Mouse (Mus musculus) intestine, embryonic 16.5 days (tissue): ENCODE measurements around the gene Fblim1. TPM values are rescaled to one million over a fixed set of nuclear protein-coding genes. Genes with fewer than 3 reads are reported as not detected.

ENCODE experiments used
- ATAC-seq: fragments of 200-750 bp; cut with Nextera tagmentation; 2 replicates; pipeline ENCODE4 v1.8.0; 2017; ENCODE audit warnings: moderate TSS enrichment, moderate library complexity
- H3K27ac ChIP-seq: fragments of 300-500 bp; sonication (generic); 2 replicates; pipeline ENCODE4 v1.5.1; 2014; ENCODE audit warnings: mild to moderate bottlenecking, low read length
- H3K27me3 ChIP-seq: fragments of 300-500 bp; sonication (generic); replicated peaks from 2 replicates; pipeline ENCODE4 v1.6.1; 2014; ENCODE audit warnings: low read length, control low read depth, mixed read lengths; ENCODE audit not compliant: control insufficient read depth, insufficient read depth
- H3K36me3 ChIP-seq: fragments of 300-500 bp; sonication (generic); 2 replicates; pipeline ENCODE4 v1.6.1; 2014; ENCODE audit warnings: low read length, control low read depth; ENCODE audit not compliant: control insufficient read depth, insufficient read depth
- H3K4me1 ChIP-seq: fragments of 300-500 bp; sonication (generic); 2 replicates; pipeline ENCODE4 v1.6.1; 2014; ENCODE audit warnings: low read length, control low read depth, mixed read lengths; ENCODE audit not compliant: control insufficient read depth, insufficient read depth
- H3K4me2 ChIP-seq: fragments of 300-500 bp; sonication (generic); 2 replicates; pipeline ENCODE4 v1.6.1; 2014; ENCODE audit warnings: low read depth, low read length, control low read depth
- H3K4me3 ChIP-seq: fragments of 300-500 bp; sonication (generic); 2 replicates; pipeline ENCODE4 v1.5.1; 2014; ENCODE audit warnings: mild to moderate bottlenecking, low read length
- H3K9ac ChIP-seq: fragments of 300-500 bp; sonication (generic); 2 replicates; pipeline ENCODE4 v1.6.1; 2014; ENCODE audit warnings: low read depth, low read length
- H3K9me3 ChIP-seq: fragments of 300-500 bp; sonication (generic); 2 replicates; pipeline ENCODE4 v1.6.1; 2016; ENCODE audit warnings: low read length, control low read depth; ENCODE audit not compliant: control insufficient read depth
- WGBS: fragments of 180-500 bp; shearing (Covaris S2); extraction: QIAGEN DNeasy Blood & Tissue Kit; methylation state at CpG from one replicate; pipeline ENCODE4 v1.1.7; 2014; 5-methylcytosine and 5-hydroxymethylcytosine counted together
- polyA plus RNA-seq: library from polyadenylated mRNA; unstranded; fragments of >200 nt; fragmentation: Nextera tagmentation; extraction: Ambion mirVana; gene quantifications from 2 replicates; pipeline ENCODE4 v1.2.1, GENCODE M21; 2015

Fblim1 gene
- polyA plus RNA-seq, 1 experiment from 2014 or later = 66.2 TPM

- Histone ChIP-seq H3K4me2 (no peak overlapping the region), H3K27ac (no peak overlapping the region), H3K4me3 (no peak overlapping the region), H3K36me3 (peaks cover 22% of the 10 kb centered on the region), H3K4me1 (peaks cover 36% of the 10 kb centered on the region), H3K9ac (peak overlapping the region; percentile 20; the same call in 1 of the 2 replicates), H3K9me3 (no peaks in the 10 kb centered on the region), H3K27me3 (no peaks in the 10 kb centered on the region)
- WGBS = 87% methylated on average over 8 of the region's 8 CpGs
- ATAC-seq = no peak
These were observed 9.1 kb downstream of the Fblim1 start for GRCm38 (mm10) chr4:141596700-141597328.

GRCm38 (mm10) chr4:141595605-141596268 is 10.2 kb downstream of the Fblim1 start:
- 56% methylated on average over 9 of the region's 9 CpGs for WGBS
- peak; percentile 70 for ATAC-seq

GRCm38 (mm10) chr4:141595138-141595537 is 10.8 kb downstream of the Fblim1 start:
- Histone ChIP-seq H3K4me2 (no peak overlapping the region), H3K9ac (no peak overlapping the region), H3K27ac (no peak overlapping the region; the same call in 1 of the 2 replicates), H3K27me3 (no peaks in the 10 kb centered on the region), H3K36me3 (peaks cover 27% of the 10 kb centered on the region), H3K9me3 (peaks cover 4% of the 10 kb centered on the region; the same call in 1 of the 2 replicates), H3K4me1 (peaks cover 25% of the 10 kb centered on the region), H3K4me3 (no peak overlapping the region)
- 92% methylated on average over 11 of the region's 11 CpGs for WGBS
- ATAC-seq = no peak

More at GRCm38 (mm10) chr4:141595605-141596268, 10.2 kb downstream of the Fblim1 start:
- no peak overlapping the region for H3K4me3 ChIP-seq
- H3K9ac ChIP-seq = no peak overlapping the region
- peaks cover 4% of the 10 kb centered on the region; the same call in 1 of the 2 replicates for H3K9me3 ChIP-seq
- peaks cover 26% of the 10 kb centered on the region for H3K36me3 ChIP-seq
- H3K4me1 ChIP-seq = peaks cover 30% of the 10 kb centered on the region
- H3K27ac ChIP-seq = peak overlapping the region; percentile 36
- H3K4me2 ChIP-seq = no peak overlapping the region
- H3K27me3 ChIP-seq = no peaks in the 10 kb centered on the region

- Histone ChIP-seq H3K4me1 (peaks cover 8% of the 10 kb centered on the region; the same call in 1 of the 2 replicates), H3K9ac (no peak overlapping the region), H3K9me3 (peaks cover 4% of the 10 kb centered on the region; the same call in 1 of the 2 replicates), H3K36me3 (peaks cover 40% of the 10 kb centered on the region), H3K27ac (no peak overlapping the region), H3K4me2 (no peak overlapping the region), H3K4me3 (no peak overlapping the region), H3K27me3 (no peaks in the 10 kb centered on the region)
- WGBS = 24% methylated on average over 3 of the region's 3 CpGs
- 0 out of 2 replicates have a peak, but pooled peaks have one; percentile 7 for ATAC-seq
These were observed 14.3 kb downstream of the Fblim1 start for GRCm38 (mm10) chr4:141591547-141591946.

GRCm38 (mm10) chr4:141583919-141584318 is 22.0 kb downstream of the Fblim1 start:
- WGBS = 91% methylated on average over 8 of the region's 8 CpGs
- no peak for ATAC-seq

GRCm38 (mm10) chr4:141581051-141581450 is 24.8 kb downstream of the Fblim1 start:
- Histone ChIP-seq H3K4me1 (0 out of 2 replicates have a peak, but pooled peaks cover 3% of the 10 kb centered on the region), H3K27ac (no peak overlapping the region), H3K4me2 (no peak overlapping the region), H3K36me3 (peaks cover 30% of the 10 kb centered on the region), H3K4me3 (no peak overlapping the region), H3K27me3 (no peaks in the 10 kb centered on the region), H3K9me3 (no peaks in the 10 kb centered on the region; the same call in 1 of the 2 replicates), H3K9ac (no peak overlapping the region)
- 90% methylated on average over 13 of the region's 13 CpGs for WGBS
- ATAC-seq = no peak

More at GRCm38 (mm10) chr4:141583919-141584318, 22.0 kb downstream of the Fblim1 start:
- Histone ChIP-seq H3K4me3 (no peak overlapping the region), H3K4me1 (0 out of 2 replicates have a peak, but pooled peaks cover 2% of the 10 kb centered on the region), H3K4me2 (no peak overlapping the region), H3K27ac (no peak overlapping the region), H3K9me3 (no peaks in the 10 kb centered on the region), H3K9ac (no peak overlapping the region), H3K27me3 (no peaks in the 10 kb centered on the region), H3K36me3 (peaks cover 24% of the 10 kb centered on the region)

- Histone ChIP-seq H3K4me1 (peaks cover 14% of the 10 kb centered on the region), H3K4me2 (no peak overlapping the region), H3K36me3 (peaks cover 26% of the 10 kb centered on the region), H3K27me3 (no peaks in the 10 kb centered on the region), H3K27ac (peak overlapping the region; percentile 65), H3K9me3 (no peaks in the 10 kb centered on the region; the same call in 1 of the 2 replicates), H3K9ac (no peak overlapping the region), H3K4me3 (no peak overlapping the region)
- WGBS = 40% methylated on average over 3 of the region's 3 CpGs
- peak; percentile 93 for ATAC-seq
These were observed 27.1 kb downstream of the Fblim1 start for GRCm38 (mm10) chr4:141578833-141579232.

GRCm38 (mm10) chr4:141576877-141577276 is 29.0 kb downstream of the Fblim1 start:
- no peak overlapping the region for H3K9ac ChIP-seq
- no peaks in the 10 kb centered on the region for H3K27me3 ChIP-seq
- ATAC-seq = no peak
- H3K4me2 ChIP-seq = no peak overlapping the region
- no peak overlapping the region for H3K27ac ChIP-seq
- peaks cover 33% of the 10 kb centered on the region for H3K4me1 ChIP-seq
- H3K36me3 ChIP-seq = peaks cover 16% of the 10 kb centered on the region
- no peak overlapping the region for H3K4me3 ChIP-seq
- H3K9me3 ChIP-seq = no peaks in the 10 kb centered on the region; the same call in 1 of the 2 replicates
- WGBS = 96% methylated on average over 7 of the region's 7 CpGs

GRCm38 (mm10) chr4:141576404-141576803 is 29.5 kb downstream of the Fblim1 start:
- WGBS = 76% methylated on average over 11 of the region's 11 CpGs
- Histone ChIP-seq H3K27ac (no peak overlapping the region), H3K4me2 (no peak overlapping the region), H3K9ac (peak overlapping the region; percentile 13; the same call in 1 of the 2 replicates), H3K9me3 (no peaks in the 10 kb centered on the region; the same call in 1 of the 2 replicates), H3K27me3 (no peaks in the 10 kb centered on the region), H3K4me1 (peaks cover 34% of the 10 kb centered on the region), H3K4me3 (no peak overlapping the region), H3K36me3 (peaks cover 16% of the 10 kb centered on the region)
- ATAC-seq = no peak
